Mouse (Mus musculus): Measurements from ENCODE around the gene Rbfox3.

Rbfox3 gene

GRCm38 (mm10) chr11:118883143-118883542 lies 28.3 kb downstream of the Rbfox3 start:
- DNase-seq (ENCODE audit: extremely low read depth, insufficient read length, low spot score): no peak

GRCm38 (mm10) chr11:118881786-118882495 lies 29.5 kb downstream of the Rbfox3 start:
- DNase-seq (ENCODE audit: extremely low read depth, insufficient read length, low spot score): no peak

- DNase-seq (ENCODE audit: extremely low read depth, insufficient read length, low spot score): no peak
Observed at GRCm38 (mm10) chr11:118879466-118880150, 31.8 kb downstream of the Rbfox3 start.

GRCm38 (mm10) chr11:118878605-118879245 lies 32.7 kb downstream of the Rbfox3 start:
- DNase-seq (ENCODE audit: extremely low read depth, insufficient read length, low spot score): no peak

DNA sequence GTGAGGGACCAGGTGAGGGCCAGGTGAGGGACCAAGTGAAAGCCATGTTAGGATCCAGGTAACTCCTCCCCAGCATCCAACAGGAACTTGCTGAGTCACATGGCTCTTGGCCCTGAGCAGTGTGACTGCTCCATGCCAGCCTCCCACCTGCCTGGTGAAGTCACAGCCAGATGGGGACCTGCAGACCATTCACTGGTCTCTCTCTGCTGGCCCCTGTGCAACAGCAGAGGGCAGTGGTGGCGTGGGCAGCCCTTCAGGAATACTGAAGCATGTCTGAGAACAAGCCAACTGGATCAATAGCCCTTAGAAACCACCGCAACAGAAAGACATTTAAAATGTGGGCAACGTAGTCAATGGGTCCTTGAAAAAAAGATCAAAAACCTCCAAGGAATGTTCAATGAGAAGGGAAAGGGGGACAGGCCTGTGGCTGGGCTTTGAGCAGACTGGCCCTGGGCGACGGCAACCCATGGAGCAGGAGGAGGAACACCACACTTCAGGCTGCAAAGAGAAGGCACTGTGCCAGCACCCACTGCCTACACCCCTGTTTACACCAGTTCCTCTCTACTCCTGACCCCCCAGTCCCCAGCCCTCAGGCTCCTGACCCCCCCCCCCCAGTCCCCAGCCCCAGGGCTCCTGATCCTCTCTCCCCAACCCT lies 36.0 kb downstream of the Rbfox3 start:
- no peak for DNase-seq (ENCODE audit: extremely low read depth, insufficient read length, low spot score)

GRCm38 (mm10) chr11:118874487-118875095 lies 36.8 kb downstream of the Rbfox3 start:
- no peak for DNase-seq (ENCODE audit: extremely low read depth, insufficient read length, low spot score)

DNA sequence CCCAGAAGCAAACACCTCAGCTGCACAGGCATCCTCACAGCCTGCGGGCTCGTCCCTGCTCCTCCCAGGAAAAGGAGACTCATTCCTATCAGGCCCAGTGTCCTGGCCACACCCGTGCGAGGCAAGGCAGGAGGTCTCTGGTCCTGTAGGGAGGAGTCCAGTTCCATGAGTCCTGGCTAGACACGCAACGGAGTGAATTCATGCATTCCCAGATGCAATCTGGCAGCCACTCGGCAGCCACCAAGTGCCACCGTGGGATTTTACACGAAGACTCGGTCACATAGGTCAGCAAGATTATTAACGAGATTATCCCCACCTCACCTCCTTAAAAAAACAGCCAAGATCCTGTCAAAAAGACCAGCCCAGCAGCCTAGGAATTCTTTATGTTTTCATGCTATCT lies 37.4 kb downstream of the Rbfox3 start:
- no peak for DNase-seq (ENCODE audit: extremely low read depth, insufficient read length, low spot score)

DNA sequence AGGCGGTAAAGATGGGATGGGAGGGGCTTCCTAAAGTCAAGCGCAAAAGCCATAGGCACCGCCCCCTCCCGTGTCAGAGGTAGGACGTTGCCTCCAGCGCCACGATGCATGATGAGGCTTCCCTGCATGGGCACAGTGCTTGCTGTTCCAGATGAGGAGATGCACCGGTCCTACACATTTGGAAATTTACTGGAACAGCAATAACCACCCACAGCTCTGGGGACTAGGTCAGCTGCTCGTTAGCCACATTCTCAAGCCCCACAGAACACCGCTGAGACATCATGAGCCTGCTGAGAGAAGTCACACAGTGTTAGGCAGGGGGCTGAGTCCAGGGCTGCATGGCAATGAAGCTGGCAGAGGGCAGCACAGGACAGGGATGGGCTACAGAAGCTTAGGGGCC lies 39.9 kb downstream of the Rbfox3 start:
- DNase-seq (ENCODE audit: extremely low read depth, insufficient read length, low spot score): no peak

- no peak for DNase-seq (ENCODE audit: extremely low read depth, insufficient read length, low spot score)
Observed at GRCm38 (mm10) chr11:118863360-118863759, 48.0 kb downstream of the Rbfox3 start.

GRCm38 (mm10) chr11:118861801-118862431 lies 49.5 kb downstream of the Rbfox3 start:
- no peak for DNase-seq (ENCODE audit: extremely low read depth, insufficient read length, low spot score)

DNA sequence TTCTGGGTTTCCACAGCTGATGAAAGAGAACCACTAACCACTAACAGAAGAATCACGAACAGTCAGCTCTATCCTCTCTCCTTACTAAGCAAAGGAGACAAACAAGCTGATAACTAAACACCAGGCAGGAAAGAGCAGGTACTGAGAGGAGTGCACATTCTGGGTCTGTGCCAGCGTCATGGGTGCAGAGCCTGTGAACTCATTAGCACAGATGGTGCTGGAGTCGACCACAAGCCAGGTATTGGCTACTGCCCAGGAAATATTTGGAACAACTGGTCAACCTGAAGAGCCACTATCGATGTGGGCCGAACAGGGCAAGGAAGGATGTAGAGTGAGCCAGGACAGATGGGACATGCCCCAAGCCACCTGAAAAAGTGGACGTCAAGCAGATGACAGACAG lies 50.2 kb downstream of the Rbfox3 start:
- no peak for DNase-seq (ENCODE audit: extremely low read depth, insufficient read length, low spot score)

GRCm38 (mm10) chr11:118860812-118861211 lies 50.6 kb downstream of the Rbfox3 start:
- no peak for DNase-seq (ENCODE audit: extremely low read depth, insufficient read length, low spot score)

GRCm38 (mm10) chr11:118859839-118860238 lies 51.6 kb downstream of the Rbfox3 start:
- DNase-seq (ENCODE audit: extremely low read depth, insufficient read length, low spot score): no peak

DNA sequence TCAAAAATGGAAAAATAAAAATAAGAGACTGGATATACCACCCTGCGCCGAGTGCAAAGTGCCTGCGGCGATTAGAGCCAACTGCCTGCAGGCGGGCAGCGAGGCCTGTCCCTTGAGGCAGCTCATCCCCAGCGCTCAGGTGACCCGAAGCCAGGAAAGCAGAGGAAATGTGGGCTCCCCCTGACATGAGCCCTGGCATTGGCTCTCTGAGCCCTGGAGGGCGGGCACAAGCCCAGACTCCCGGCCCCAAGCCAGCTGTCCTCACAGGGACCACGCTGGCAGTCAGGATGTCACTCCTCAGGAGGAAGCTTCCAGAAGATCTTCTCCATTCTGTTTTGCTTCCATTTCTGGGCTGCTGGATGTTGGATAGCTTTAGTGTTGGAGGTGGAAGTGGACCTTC lies 53.1 kb downstream of the Rbfox3 start:
- DNase-seq (ENCODE audit: extremely low read depth, insufficient read length, low spot score): no peak

- no peak for DNase-seq (ENCODE audit: extremely low read depth, insufficient read length, low spot score)
Observed at GRCm38 (mm10) chr11:118851391-118851790, 60.0 kb downstream of the Rbfox3 start.

DNA sequence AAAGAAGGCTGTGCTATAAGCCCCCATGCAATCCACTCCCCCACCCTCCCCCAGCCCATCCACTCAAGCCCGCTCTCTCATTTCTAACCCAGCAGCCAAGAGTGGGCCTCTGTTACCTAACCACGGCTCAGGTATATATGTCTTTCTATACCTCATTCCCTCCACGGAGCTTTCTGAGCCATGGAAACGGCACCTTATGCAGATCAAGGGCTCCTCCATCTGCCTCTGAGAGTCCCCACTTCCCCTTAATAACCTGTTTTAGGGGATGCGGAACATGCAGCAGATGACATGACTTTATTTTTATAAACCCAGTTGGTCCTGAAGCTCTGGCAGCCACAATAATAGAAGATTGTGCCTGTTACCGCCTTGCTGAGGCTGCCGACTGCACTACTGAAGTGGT lies 63.4 kb downstream of the Rbfox3 start:
- DNase-seq (ENCODE audit: extremely low read depth, insufficient read length, low spot score): no peak

- no peak for DNase-seq (ENCODE audit: extremely low read depth, insufficient read length, low spot score)
Observed at GRCm38 (mm10) chr11:118840992-118841391, 70.4 kb downstream of the Rbfox3 start.

DNA sequence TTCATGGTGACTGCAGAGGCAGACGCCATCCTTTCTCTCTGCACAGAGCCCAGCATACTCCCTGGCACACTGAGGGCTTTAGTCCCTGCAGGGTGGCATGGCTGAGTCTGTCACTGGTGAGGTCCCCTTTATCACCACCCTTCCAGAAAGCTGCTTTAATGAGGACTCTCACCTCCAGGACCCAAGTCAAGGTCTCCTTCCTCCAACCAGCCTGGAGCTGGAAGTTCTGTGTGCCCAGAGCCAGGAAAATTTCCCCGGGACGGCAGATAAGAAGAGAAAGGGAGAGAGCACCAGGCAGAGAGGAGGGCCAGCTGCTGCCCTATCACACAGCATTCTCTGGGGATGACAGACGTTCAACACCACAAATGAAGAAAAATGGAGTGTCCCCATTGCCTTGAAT lies 73.2 kb downstream of the Rbfox3 start:
- no peak for DNase-seq (ENCODE audit: extremely low read depth, insufficient read length, low spot score)

DNA sequence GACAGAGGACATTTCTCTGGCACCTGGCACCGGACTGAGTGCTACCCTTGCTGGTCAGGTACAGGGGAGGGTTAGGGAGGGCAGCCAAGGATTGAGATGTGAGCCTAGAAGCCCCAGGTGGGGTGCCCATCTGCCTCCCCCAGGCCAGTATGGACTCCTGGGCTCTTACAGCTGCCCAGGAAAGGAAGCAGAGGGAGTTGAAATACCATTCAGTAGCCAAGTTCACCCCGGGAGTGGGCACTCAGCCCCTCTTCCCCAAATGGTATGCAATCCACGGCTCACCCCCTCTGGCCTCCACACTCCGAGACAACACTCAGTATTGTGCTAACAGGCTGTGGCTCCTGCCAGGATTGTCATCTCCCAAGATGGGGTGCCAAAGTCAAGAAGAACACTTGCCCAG lies 74.5 kb downstream of the Rbfox3 start:
- DNase-seq (ENCODE audit: extremely low read depth, insufficient read length, low spot score): no peak

DNA sequence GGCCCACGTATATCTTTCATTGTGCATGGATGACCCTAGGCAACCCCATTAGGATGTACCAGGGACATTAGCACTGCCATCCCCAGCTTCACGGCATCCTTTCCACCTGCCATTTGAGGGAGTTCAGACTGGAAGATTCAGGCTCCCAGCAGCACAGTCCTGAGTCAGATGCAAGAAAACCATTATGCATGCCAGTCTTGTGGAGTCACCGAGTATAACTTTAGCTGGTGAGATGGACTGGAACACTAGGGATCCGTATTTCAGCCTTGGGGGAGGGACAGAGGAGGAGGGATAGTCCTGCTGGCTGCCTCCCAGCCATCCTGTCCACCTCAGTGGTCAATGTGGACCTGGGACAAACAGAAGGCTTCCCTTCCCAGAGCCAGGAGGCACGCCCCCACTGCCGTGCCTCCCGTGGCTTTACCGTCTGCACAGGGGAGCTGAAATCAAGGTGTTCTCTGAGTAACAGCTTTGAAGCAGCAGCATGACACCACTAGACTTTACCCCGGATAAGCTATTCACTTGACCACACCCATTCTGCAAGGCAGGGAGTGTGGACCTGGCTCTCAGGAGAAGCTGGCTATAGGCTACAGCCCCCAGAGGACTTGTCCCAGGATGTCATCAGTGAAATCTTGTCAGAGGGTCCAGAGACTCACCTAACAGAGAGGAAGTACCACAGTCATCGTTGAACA lies 78.5 kb downstream of the Rbfox3 start:
- DNase-seq (ENCODE audit: extremely low read depth, insufficient read length, low spot score): no peak
